Mouse (Mus musculus) liver, embryonic 15.5 days (tissue): Measurements from ENCODE around the gene Psmd9. TPM values are rescaled to one million over a fixed set of nuclear protein-coding genes. Genes with fewer than 3 reads are reported as not detected.

Experiments used
- ATAC-seq: fragments of 200-750 bp; cut with Nextera tagmentation; 2 replicates; pipeline ENCODE4 v1.8.0; 2017; ENCODE audit warnings: moderate number of reproducible peaks, mild to moderate bottlenecking, moderate library complexity; ENCODE audit not compliant: insufficient read depth
- H3K27ac ChIP-seq: fragments of 300-500 bp; sonication (generic); replicated peaks from 2 replicates; pipeline ENCODE4 v1.5.1; 2015; ENCODE audit warnings: mild to moderate bottlenecking, inconsistent platforms
- H3K27me3 ChIP-seq: fragments of 300-500 bp; sonication (generic); 2 replicates; pipeline ENCODE4 v1.6.1; 2015; ENCODE audit warnings: mild to moderate bottlenecking, inconsistent platforms
- H3K36me3 ChIP-seq: fragments of 300-500 bp; sonication (generic); replicated peaks from 2 replicates; pipeline ENCODE4 v1.6.1; 2015; ENCODE audit warnings: moderate library complexity, mild to moderate bottlenecking, inconsistent platforms
- H3K4me1 ChIP-seq: fragments of 300-500 bp; sonication (generic); replicated peaks from 2 replicates; pipeline ENCODE4 v1.6.1; 2015; ENCODE audit warnings: inconsistent platforms
- H3K4me2 ChIP-seq: fragments of 300-500 bp; sonication (generic); 2 replicates; pipeline ENCODE4 v1.6.1; 2015; ENCODE audit warnings: moderate library complexity, mild to moderate bottlenecking, inconsistent platforms
- H3K4me3 ChIP-seq: fragments of 300-500 bp; sonication (generic); replicated peaks from 2 replicates; pipeline ENCODE4 v1.5.1; 2015; ENCODE audit warnings: mild to moderate bottlenecking, inconsistent platforms
- H3K9ac ChIP-seq: fragments of 300-500 bp; sonication (generic); 2 replicates; pipeline ENCODE4 v1.6.1; 2015; ENCODE audit warnings: moderate library complexity, mild to moderate bottlenecking, inconsistent platforms
- H3K9me3 ChIP-seq: fragments of 300-500 bp; sonication (generic); replicated peaks from 2 replicates; pipeline ENCODE4 v1.6.1; 2016; ENCODE audit warnings: inconsistent platforms
- WGBS: fragments of 180-500 bp; shearing (Covaris S2); methylation state at CpG from one replicate; pipeline ENCODE4 v1.1.7; 2015; ENCODE audit warnings: mixed read lengths; ENCODE audit not compliant: insufficient replicate concordance; 5-methylcytosine and 5-hydroxymethylcytosine counted together
- polyA plus RNA-seq: library from polyadenylated mRNA; unstranded; fragments of >200 nt; fragmentation: Nextera tagmentation; extraction: Ambion mirVana; gene quantifications from 2 replicates; pipeline ENCODE4 v1.2.1, GENCODE M21; 2015

Psmd9 gene
- polyA plus RNA-seq, 1 experiment from 2014 or later = 70.1 TPM

DNA sequence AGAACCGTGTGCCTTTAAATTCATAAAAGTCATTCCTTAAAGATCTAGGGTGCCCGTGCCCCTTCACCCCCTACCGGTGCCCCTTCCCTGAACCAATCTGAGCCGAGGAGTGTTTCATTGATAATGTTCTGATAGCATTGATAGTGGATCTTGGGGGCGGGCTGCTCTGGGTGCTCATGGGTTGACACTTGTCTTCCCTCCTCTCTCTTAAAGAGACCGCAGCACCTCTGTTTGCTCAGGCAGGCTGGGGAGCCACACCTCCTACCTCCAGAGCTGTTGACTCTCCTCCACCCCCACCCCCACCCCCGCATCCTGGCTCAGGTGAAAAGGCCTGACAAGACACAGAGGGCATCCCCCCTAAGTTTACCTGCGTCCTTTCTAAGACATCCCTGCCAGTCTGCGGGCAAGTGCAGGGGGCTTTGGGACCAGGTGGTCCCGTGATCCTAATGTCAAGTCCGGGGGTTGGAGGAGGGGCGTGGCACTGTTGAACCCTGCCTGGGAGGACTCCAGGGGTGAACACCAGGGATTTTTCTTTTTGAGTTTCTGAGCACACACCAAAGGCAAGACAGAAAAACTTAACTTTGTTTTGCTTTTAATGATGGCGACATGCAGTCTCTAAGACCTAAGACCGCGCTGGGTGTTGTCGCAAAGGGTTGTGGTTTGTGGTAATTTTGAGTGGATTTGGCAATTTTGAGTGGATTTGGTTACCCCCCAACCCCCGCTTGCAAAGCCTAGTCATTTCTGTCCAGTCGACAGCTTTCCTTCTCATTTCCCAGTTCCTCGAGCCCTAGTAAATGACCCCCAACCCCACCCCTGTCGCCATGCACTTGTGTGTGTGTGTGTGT is 24.2 kb upstream of the Psmd9 start:
- 34% methylated on average over 20 of the region's 20 CpGs for WGBS
- Histone ChIP-seq H3K4me2 (peak overlapping the region; percentile 99), H3K4me3 (peak overlapping the region; percentile 95), H3K27ac (peak overlapping the region; percentile 99), H3K9ac (peak overlapping the region; percentile 98), H3K27me3 (no peaks in the 10 kb centered on the region), H3K36me3 (peaks cover 50% of the 10 kb centered on the region), H3K4me1 (peaks cover 71% of the 10 kb centered on the region), H3K9me3 (no peaks in the 10 kb centered on the region)
- no peak for ATAC-seq

DNA sequence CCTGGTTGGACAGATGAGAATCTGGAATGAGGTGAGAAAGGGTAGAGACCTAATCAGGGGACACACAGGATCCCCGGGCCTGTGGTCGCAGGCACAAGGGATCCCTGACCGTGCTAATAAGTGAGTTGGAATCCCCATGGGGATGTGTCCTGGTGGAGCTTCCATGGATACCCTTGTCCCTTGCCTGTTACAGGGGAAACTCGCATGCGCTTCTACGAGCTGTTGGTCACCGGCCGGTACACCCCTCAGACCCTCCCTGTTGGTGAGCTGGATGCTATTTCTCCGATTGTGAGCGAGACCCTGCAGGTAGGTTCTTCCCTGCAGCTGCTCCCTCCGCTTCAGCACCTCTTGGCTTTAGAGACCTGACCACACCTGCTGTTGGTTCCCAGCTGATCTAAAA is 22.9 kb upstream of the Psmd9 start:
- peaks cover 62% of the 10 kb centered on the region for H3K36me3 ChIP-seq
- 90% methylated on average over 11 of the region's 11 CpGs for WGBS
- no peak overlapping the region for H3K4me3 ChIP-seq
- peak overlapping the region; percentile 99; the same call in 1 of the 2 replicates for H3K4me2 ChIP-seq
- no peaks in the 10 kb centered on the region for H3K9me3 ChIP-seq
- no peak overlapping the region for H3K9ac ChIP-seq
- ATAC-seq = no peak
- H3K27me3 ChIP-seq = no peaks in the 10 kb centered on the region
- peaks cover 85% of the 10 kb centered on the region for H3K4me1 ChIP-seq
- no peak overlapping the region for H3K27ac ChIP-seq

DNA sequence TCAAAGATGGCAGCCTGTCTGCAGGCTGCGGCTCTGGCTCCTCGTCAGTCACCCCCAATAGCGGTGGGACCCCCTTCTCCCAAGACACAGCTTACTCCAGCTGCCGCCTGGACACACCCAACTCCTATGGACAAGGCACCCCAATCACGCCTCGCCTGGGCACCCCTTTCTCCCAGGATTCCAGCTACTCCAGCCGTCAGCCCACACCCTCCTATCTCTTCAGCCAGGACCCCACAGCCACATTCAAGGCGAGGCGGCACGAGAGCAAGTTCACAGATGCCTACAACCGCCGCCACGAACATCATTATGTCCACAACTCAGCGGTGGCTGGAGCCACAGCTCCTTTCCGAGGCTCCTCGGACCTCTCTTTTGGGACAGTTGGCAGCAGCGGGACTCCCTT is 21.6 kb upstream of the Psmd9 start:
- WGBS = 75% methylated on average over 17 of the region's 17 CpGs
- no peak for ATAC-seq
- H3K27me3 ChIP-seq = no peaks in the 10 kb centered on the region

DNA sequence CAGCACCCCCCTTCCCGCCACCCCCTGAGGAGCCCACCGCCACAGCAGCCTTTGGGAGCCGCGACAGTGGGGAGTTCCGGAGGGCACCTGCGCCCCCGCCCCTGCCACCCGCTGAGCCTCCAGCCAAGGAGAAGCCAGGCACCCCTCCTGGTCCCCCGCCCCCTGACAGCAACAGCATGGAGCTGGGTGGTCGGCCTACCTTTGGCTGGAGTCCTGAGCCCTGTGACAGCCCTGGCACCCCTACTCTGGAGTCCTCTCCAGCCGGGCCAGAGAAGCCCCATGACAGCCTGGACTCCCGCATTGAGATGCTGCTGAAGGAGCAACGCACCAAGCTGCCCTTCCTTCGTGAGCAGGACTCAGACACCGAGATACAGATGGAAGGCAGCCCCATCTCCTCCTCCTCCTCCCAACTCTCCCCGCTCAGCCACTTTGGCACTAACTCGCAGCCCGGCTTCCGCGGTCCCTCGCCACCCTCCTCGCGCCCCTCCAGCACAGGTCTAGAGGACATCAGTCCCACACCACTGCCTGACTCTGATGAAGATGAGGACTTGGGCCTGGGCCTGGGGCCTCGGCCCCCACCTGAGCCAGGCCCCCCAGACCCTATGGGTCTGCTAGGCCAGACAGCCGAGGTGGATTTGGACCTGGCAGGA is 21.0 kb upstream of the Psmd9 start:
- Histone ChIP-seq H3K4me1 (peaks cover 96% of the 10 kb centered on the region), H3K4me2 (peak overlapping the region; percentile 72; the same call in 1 of the 2 replicates), H3K9ac (no peak overlapping the region), H3K36me3 (peaks cover 80% of the 10 kb centered on the region), H3K9me3 (no peaks in the 10 kb centered on the region), H3K27me3 (no peaks in the 10 kb centered on the region), H3K4me3 (no peak overlapping the region), H3K27ac (peak overlapping the region; percentile 79; the same call in 1 of the 2 replicates)
- WGBS = 87% methylated on average over 25 of the region's 25 CpGs
- no peak for ATAC-seq

More for the DNA sequence above, 21.6 kb upstream of the Psmd9 start:
- Histone ChIP-seq H3K4me3 (no peak overlapping the region), H3K4me2 (no peak overlapping the region), H3K27ac (no peak overlapping the region), H3K36me3 (peaks cover 74% of the 10 kb centered on the region), H3K9ac (no peak overlapping the region), H3K9me3 (no peaks in the 10 kb centered on the region), H3K4me1 (peaks cover 97% of the 10 kb centered on the region)

DNA sequence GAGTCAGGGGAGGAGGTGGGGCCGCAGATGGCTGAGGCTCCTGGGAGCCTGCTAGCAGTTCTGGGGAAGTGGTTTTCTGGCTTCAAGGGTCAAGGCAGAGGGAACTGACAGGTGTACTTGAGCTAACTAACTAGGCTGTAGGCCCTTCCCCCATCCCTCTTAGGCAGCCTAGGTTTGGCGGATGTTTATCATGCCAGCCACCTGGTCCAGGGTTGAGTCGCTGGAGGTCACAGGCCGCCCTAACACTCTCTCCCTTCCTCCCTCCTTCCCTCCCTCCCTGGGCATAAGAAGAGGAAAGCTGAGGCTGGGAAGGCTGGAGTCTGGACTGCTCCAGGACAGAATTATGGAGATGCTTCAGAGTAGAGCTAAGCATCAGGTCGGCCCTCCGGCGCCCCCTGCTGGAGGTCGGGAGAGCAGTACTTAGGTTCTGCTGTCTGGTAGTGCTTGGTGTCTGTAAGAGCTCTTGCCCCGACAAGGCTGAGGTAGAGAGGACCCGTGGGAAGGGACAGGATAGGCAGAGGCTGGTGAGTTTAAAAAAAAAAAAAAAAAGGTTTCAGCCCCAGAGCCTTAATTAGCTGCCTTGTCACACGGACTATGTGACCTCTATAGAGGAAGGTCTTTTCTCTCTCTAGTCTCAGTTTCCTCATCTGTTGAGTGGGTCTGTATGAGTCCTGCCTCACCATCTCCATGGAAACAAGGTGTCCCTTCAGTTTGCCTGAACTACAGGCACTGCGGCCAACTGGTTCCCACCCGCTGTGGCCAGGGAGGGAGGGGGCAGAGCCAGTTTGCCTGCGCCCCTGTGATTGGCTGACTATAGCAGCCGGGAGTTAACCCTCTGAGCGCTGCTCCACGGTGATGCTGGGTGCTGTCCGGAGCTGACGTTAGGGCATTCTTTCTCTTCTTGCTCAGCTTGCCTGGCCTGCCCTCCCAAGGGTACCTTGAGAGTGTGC is 19.5 kb upstream of the Psmd9 start:
- Histone ChIP-seq H3K27ac (peak overlapping the region; percentile 79), H3K4me1 (peaks cover 81% of the 10 kb centered on the region), H3K4me2 (peak overlapping the region; percentile 72)

DNA sequence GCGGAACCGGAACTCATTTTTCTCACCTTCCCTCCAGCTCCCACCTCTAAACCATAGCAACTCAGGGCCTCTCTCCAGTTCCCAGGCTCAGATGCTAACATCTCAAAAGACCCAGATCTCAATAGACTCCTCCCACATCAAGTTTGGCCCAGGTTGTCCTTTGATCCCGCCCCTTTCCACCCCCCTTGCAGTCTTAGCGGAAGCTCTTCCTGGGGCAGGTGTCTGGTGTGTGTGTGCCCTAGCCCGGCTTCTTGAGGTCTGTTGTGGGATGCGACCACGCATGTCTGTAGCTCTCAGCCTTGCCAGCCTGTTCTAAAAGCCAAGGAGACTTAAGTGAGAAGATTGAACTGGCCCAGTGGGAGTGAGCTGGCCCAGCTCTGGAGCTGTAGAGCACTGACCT is 18.6 kb upstream of the Psmd9 start:
- Histone ChIP-seq H3K4me2 (peak overlapping the region; percentile 72), H3K27ac (peak overlapping the region; percentile 79), H3K4me1 (peaks cover 72% of the 10 kb centered on the region), H3K9me3 (no peaks in the 10 kb centered on the region), H3K4me3 (peak overlapping the region; percentile 51), H3K36me3 (peaks cover 90% of the 10 kb centered on the region), H3K9ac (peak overlapping the region; percentile 41; the same call in 1 of the 2 replicates), H3K27me3 (no peaks in the 10 kb centered on the region)
- ATAC-seq = no peak
- WGBS = 20% methylated on average over 7 of the region's 7 CpGs

More for the DNA sequence above, 19.5 kb upstream of the Psmd9 start:
- H3K4me3 ChIP-seq = peak overlapping the region; percentile 51
- ATAC-seq = peak; percentile 85
- H3K36me3 ChIP-seq = peaks cover 92% of the 10 kb centered on the region
- H3K9me3 ChIP-seq = no peaks in the 10 kb centered on the region
- H3K27me3 ChIP-seq = no peaks in the 10 kb centered on the region
- WGBS = 2% methylated on average over 19 of the region's 19 CpGs
- peak overlapping the region; percentile 41 for H3K9ac ChIP-seq

DNA sequence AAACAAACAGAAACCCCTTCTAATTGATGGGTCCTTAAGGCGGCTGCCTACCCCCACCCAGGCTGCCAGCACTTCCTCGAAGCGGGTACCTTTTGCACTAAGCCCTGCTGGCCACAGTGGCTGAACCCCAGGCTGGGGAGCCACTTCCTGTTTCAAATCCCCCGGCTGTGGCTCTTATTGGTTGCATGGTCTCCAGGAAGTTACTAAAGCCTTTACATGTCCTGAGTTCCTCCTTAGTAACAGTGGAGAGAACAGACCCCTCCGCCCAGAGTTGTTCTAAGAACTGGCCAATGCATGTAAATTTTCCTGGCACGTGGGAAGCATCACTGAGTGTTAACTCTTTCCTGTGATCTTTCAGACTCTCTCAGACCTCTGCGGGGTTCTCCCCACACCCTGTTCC is 18.1 kb upstream of the Psmd9 start:
- H3K4me3 ChIP-seq = peak overlapping the region; percentile 51
- peaks cover 89% of the 10 kb centered on the region for H3K36me3 ChIP-seq
- ATAC-seq = no peak
- H3K4me1 ChIP-seq = peaks cover 70% of the 10 kb centered on the region
- H3K4me2 ChIP-seq = peak overlapping the region; percentile 72
- no peaks in the 10 kb centered on the region for H3K9me3 ChIP-seq
- peak overlapping the region; percentile 41; the same call in 1 of the 2 replicates for H3K9ac ChIP-seq
- WGBS = 27% methylated on average over 7 of the region's 7 CpGs
- H3K27me3 ChIP-seq = no peaks in the 10 kb centered on the region
- peak overlapping the region; percentile 79 for H3K27ac ChIP-seq

DNA sequence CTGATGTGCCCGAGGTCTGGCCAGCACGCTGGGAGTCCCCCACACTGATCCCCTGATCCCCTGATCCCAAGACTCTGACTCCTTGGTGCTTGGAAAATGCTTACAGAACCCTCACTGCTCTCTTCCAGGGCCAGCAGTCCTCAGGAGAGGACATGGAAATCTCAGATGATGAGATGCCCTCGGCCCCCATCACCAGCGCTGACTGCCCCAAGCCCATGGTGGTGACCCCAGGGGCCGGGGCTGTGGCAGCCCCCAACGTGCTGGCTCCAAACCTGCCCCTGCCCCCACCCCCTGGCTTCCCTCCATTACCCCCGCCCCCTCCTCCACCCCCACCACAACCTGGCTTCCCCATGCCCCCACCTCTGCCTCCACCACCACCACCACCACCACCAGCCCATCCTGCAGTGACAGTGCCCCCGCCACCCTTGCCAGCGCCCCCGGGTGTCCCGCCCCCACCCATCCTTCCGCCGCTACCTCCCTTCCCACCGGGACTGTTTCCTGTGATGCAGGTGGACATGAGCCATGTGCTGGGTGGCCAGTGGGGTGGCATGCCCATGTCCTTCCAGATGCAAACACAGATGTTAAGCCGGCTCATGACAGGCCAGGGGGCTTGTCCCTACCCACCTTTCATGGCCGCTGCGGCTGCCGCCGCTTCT is 17.4 kb upstream of the Psmd9 start:
- Histone ChIP-seq H3K27me3 (no peaks in the 10 kb centered on the region), H3K4me1 (peaks cover 62% of the 10 kb centered on the region), H3K4me3 (no peak overlapping the region), H3K9me3 (no peaks in the 10 kb centered on the region), H3K27ac (0 out of 2 replicates have a peak overlapping the region, but pooled peaks have one; percentile 79), H3K9ac (0 out of 2 replicates have a peak overlapping the region, but pooled peaks have one; percentile 4), H3K4me2 (peak overlapping the region; percentile 72), H3K36me3 (peaks cover 88% of the 10 kb centered on the region)
- 87% methylated on average over 18 of the region's 19 CpGs for WGBS
- no peak for ATAC-seq

DNA sequence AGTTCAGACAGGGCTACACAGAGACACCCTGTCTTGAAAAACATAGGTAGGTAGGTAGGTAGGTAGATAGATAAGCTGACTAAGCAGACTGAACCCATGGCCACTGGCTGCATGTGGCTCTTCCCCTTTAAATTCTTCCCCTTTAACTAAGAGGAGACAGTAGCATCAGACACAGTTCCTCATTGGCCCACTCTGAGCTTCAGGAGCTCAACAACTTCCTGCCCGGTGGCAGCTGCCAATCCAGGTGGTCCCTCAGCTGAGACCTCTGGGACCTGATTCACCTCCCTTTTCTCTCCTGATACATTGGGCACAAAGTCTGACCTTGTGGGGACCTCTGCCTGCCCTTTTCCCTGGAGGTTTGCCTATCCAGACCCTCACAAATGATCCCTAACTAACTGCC is 16.3 kb upstream of the Psmd9 start:
- no peak overlapping the region for H3K4me3 ChIP-seq
- H3K9me3 ChIP-seq = no peaks in the 10 kb centered on the region
- no peak overlapping the region; the same call in 1 of the 2 replicates for H3K4me2 ChIP-seq
- H3K4me1 ChIP-seq = peaks cover 52% of the 10 kb centered on the region
- H3K27ac ChIP-seq = no peak overlapping the region
- WGBS = 45% methylated on average over 1 of the region's 1 CpGs
- H3K27me3 ChIP-seq = no peaks in the 10 kb centered on the region
- ATAC-seq = no peak
- peaks cover 88% of the 10 kb centered on the region for H3K36me3 ChIP-seq
- no peak overlapping the region for H3K9ac ChIP-seq

DNA sequence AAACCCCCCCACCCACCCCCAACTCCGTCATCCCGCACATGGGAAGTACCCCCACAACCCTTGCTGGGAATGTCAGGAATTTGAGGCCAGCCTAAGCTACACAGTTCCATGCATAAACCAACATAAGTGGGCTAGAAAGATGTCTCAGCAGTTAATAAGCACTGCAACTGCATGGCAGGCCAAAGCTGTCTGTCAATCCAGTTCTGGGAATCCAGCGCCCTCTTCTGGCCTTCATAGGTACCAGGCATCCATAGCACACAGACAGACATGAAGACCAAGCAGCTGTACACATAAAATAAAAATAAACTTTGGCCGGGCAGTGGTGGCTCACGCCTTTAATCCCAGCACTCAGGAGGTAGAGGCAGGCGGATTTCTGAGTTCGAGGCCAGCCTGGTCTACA is 13.8 kb upstream of the Psmd9 start:
- WGBS = 47% methylated on average over 7 of the region's 7 CpGs

More for the DNA sequence above, 13.8 kb upstream of the Psmd9 start:
- peaks cover 26% of the 10 kb centered on the region for H3K4me1 ChIP-seq
- H3K27me3 ChIP-seq = no peaks in the 10 kb centered on the region
- H3K27ac ChIP-seq = no peak overlapping the region
- H3K36me3 ChIP-seq = peaks cover 95% of the 10 kb centered on the region
- H3K9me3 ChIP-seq = no peaks in the 10 kb centered on the region
- H3K4me2 ChIP-seq = no peak overlapping the region
- H3K4me3 ChIP-seq = no peak overlapping the region
- no peak overlapping the region for H3K9ac ChIP-seq
- ATAC-seq = no peak
